Mouse (Mus musculus) heart, embryonic 10.5 days (tissue): ENCODE results near the gene Cryzl2. TPM values are rescaled to one million over a fixed set of nuclear protein-coding genes. Genes with fewer than 3 reads are reported as not detected.

Experiments used
- DNase-seq: peaks from one replicate; pipeline ENCODE4 v3.0.0-alpha.2; 2017; ENCODE audit warnings: low spot score
- H3K27ac ChIP-seq: fragments of 300-500 bp; sonication (generic); 2 replicates; pipeline ENCODE4 v1.5.1; 2016; ENCODE audit warnings: mild to moderate bottlenecking
- H3K27me3 ChIP-seq: fragments of 300-500 bp; sonication (generic); 2 replicates; pipeline ENCODE4 v1.6.1; 2016; ENCODE audit warnings: mild to moderate bottlenecking; ENCODE audit not compliant: poor library complexity, insufficient read depth, severe bottlenecking
- H3K36me3 ChIP-seq: fragments of 300-500 bp; sonication (generic); 2 replicates; pipeline ENCODE4 v1.6.1; 2016; ENCODE audit warnings: mild to moderate bottlenecking, moderate library complexity
- H3K4me1 ChIP-seq: fragments of 300-500 bp; sonication (generic); 2 replicates; pipeline ENCODE4 v1.6.1; 2016; ENCODE audit warnings: mild to moderate bottlenecking
- H3K4me3 ChIP-seq: fragments of 300-500 bp; sonication (generic); 2 replicates; pipeline ENCODE4 v1.5.1; 2016; ENCODE audit warnings: mild to moderate bottlenecking, moderate library complexity
- H3K9me3 ChIP-seq: fragments of 300-500 bp; sonication (generic); 2 replicates; pipeline ENCODE4 v1.6.1; 2016; ENCODE audit warnings: mild to moderate bottlenecking, moderate library complexity
- WGBS: fragments of 180-500 bp; shearing (Covaris S2); methylation state at CpG from one replicate; pipeline ENCODE4 v1.1.7; 2016; 5-methylcytosine and 5-hydroxymethylcytosine counted together
- polyA plus RNA-seq: library from polyadenylated mRNA; unstranded; fragments of >200 nt; fragmentation: Nextera tagmentation; extraction: Ambion mirVana; gene quantifications from 2 replicates; pipeline ENCODE4 v1.2.1, GENCODE M21; 2016

The Cryzl2 gene
- polyA plus RNA-seq, 1 experiment from 2014 or later: 15.1 TPM

- Histone ChIP-seq H3K9me3 (no peaks in the 10 kb centered on the region), H3K4me3 (no peak within 1 kb of the TSS), H3K27me3 (no peaks in the 10 kb centered on the region), H3K27ac (no peak within 1 kb of the TSS), H3K36me3 (no peaks in the 10 kb centered on the region), H3K4me1 (peaks cover 15% of the 10 kb centered on the region)
- WGBS: 40% methylated on average over 5 of the region's 5 CpGs
- DNase-seq: no peak
Measured at GRCm38 (mm10) chr1:157506522-157506921, 48.1 kb downstream of the Cryzl2 start, which contains the start of gene Sec16b. Gene Sec16b (plus strand): TSS chr1:157506728.

DNA sequence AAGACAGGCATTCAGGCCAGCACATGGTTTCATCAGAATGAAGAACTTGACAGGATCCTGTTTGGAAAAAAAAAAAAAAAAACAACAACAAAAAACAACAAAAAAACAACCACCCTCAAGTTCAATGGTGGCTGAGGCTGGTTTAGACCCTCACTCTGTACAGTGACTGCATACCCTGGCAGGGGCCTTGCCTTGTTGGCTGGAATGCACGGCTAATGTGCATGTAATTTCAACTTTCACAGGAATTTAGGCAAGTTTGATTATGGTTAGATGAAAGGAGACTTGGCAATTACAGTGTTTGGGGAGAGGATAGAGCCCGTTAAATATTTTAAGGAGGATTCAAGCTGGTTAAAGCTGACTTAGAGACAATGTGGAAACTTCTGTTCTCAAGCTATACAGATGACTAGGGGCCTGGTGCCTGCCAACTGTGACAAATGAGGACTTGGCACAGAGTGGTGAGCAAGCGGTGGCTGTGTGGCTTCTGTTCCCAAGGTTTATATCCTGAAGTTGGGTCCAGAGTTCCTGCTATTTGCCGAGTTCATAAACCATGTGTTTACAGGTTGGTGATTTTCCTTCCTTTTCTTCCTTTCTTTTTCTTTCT is 48.7 kb downstream of the Cryzl2 start:
- no peaks in the 10 kb centered on the region for H3K9me3 ChIP-seq
- H3K27ac ChIP-seq: no peak overlapping the region
- no peak overlapping the region for H3K4me3 ChIP-seq
- DNase-seq: no peak
- WGBS: 59% methylated on average over 4 of the region's 4 CpGs
- H3K4me1 ChIP-seq: peaks cover 15% of the 10 kb centered on the region
- H3K36me3 ChIP-seq: no peaks in the 10 kb centered on the region
- no peaks in the 10 kb centered on the region for H3K27me3 ChIP-seq

- no peak for DNase-seq
- no peaks in the 10 kb centered on the region for H3K27me3 ChIP-seq
- H3K36me3 ChIP-seq: no peaks in the 10 kb centered on the region
- WGBS: 37% methylated on average over 5 of the region's 5 CpGs
- H3K27ac ChIP-seq: no peak overlapping the region
- no peaks in the 10 kb centered on the region for H3K9me3 ChIP-seq
- H3K4me1 ChIP-seq: peaks cover 17% of the 10 kb centered on the region
- no peak overlapping the region for H3K4me3 ChIP-seq
Measured at GRCm38 (mm10) chr1:157507814-157508213, 49.4 kb downstream of the Cryzl2 start.

GRCm38 (mm10) chr1:157512690-157513448 is 54.5 kb downstream of the Cryzl2 start:
- Histone ChIP-seq H3K27me3 (no peaks in the 10 kb centered on the region), H3K9me3 (no peaks in the 10 kb centered on the region), H3K4me1 (peaks cover 23% of the 10 kb centered on the region), H3K4me3 (no peak overlapping the region), H3K36me3 (no peaks in the 10 kb centered on the region), H3K27ac (no peak overlapping the region)
- no peak for DNase-seq
- 64% methylated on average over 11 of the region's 11 CpGs for WGBS

DNA sequence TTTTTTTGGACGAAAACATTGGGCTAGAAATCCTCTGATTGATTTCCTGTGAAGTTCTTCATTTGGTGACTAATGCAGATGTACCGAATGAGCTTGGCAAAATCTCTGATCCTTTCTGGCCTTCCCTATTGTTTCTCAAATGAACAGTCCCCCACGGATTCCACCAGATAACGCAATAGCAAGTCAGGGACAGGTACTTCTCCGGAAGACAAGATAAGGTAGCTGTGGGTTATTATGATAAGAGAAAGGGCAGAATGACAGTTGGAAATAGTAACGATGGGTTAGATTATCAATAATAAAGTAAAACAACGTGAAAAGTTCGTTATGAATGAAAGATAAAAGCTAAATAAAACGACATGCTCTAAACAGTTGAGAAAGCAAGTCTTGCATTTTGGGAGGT is 55.2 kb downstream of the Cryzl2 start:
- DNase-seq: no peak
- no peak overlapping the region for H3K4me3 ChIP-seq
- no peaks in the 10 kb centered on the region for H3K27me3 ChIP-seq
- no peak overlapping the region for H3K27ac ChIP-seq
- H3K9me3 ChIP-seq: no peaks in the 10 kb centered on the region
- peaks cover 22% of the 10 kb centered on the region for H3K4me1 ChIP-seq
- no peaks in the 10 kb centered on the region for H3K36me3 ChIP-seq
- 50% methylated on average over 9 of the region's 9 CpGs for WGBS

DNA sequence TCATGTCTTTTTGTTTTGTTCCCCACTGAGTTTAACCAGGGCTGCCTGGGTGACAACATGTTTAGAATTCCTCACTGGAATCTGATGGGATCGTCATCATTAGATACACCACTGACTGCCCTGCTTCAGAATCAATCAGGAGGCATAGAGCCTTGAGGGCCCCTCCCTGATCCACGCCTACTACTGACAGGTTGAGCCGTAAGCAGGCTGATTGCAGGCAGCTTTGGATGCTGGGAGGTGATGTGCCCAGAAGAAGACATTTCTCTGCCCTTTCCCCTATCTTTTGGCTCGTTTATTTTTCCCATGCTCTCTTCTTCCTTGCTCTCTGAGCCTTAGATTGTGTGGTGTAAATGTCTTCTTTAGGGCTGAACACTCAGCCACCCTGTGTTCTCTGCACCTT is 55.9 kb downstream of the Cryzl2 start:
- DNase-seq: no peak
- H3K4me1 ChIP-seq: peaks cover 22% of the 10 kb centered on the region
- no peak overlapping the region for H3K4me3 ChIP-seq
- H3K9me3 ChIP-seq: no peaks in the 10 kb centered on the region
- 51% methylated on average over 4 of the region's 4 CpGs for WGBS
- no peaks in the 10 kb centered on the region for H3K27me3 ChIP-seq
- no peak overlapping the region for H3K27ac ChIP-seq
- H3K36me3 ChIP-seq: no peaks in the 10 kb centered on the region

- H3K27ac ChIP-seq: no peak overlapping the region
- DNase-seq: no peak
- H3K4me3 ChIP-seq: no peak overlapping the region
- H3K27me3 ChIP-seq: no peaks in the 10 kb centered on the region
- H3K36me3 ChIP-seq: no peaks in the 10 kb centered on the region
- peaks cover 9% of the 10 kb centered on the region for H3K4me1 ChIP-seq
- 79% methylated on average over 8 of the region's 8 CpGs for WGBS
- no peaks in the 10 kb centered on the region for H3K9me3 ChIP-seq
Measured at GRCm38 (mm10) chr1:157516838-157517808, 58.7 kb downstream of the Cryzl2 start.

DNA sequence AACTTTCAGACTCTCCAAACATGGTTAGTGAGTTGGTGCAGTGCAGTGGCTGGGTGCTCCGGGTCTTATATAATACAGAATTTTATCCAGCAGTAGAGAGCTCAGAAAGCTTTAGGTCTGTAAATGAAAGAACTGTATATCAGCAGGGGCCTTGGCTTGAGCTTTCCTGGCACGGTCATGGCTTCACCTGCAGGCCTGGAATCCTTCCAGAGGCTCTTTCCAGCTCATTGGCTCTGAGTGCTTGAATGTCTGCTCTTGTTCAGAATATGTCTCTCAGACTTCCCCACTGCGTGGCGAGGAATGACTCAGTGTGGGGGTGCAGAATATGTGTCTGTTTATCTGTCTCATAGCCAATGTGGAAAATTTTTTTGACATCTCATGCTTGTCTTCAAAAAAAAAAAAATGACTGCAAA is 59.7 kb downstream of the Cryzl2 start:
- 62% methylated on average over 4 of the region's 4 CpGs for WGBS
- DNase-seq: no peak
- Histone ChIP-seq H3K27ac (no peak overlapping the region), H3K36me3 (no peaks in the 10 kb centered on the region), H3K4me1 (peaks cover 4% of the 10 kb centered on the region; the same call in 1 of the 2 replicates), H3K9me3 (no peaks in the 10 kb centered on the region), H3K27me3 (no peaks in the 10 kb centered on the region), H3K4me3 (no peak overlapping the region)

DNA sequence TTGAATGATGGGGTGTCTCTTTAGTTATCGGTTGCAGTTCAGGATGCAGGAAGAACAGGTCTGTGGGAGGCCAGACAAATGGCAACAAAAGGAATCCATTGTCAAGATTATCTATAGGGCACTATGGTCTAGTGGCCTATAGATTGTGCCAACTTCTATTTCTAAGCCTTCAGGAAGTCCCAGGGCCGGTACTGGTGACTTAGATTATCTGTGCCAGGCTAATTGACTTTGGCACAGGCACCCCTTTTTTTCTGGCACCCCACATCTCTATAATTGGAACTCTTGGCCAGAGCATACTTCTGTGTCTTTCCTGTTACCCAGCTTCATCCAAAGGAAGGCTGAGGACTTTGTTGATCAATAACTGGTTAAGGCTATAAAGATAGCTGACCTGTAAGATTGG is 61.0 kb downstream of the Cryzl2 start:
- H3K27ac ChIP-seq: no peak overlapping the region
- H3K4me3 ChIP-seq: no peak overlapping the region
- 59% methylated on average over 2 of the region's 2 CpGs for WGBS
- H3K4me1 ChIP-seq: 0 out of 2 replicates have a peak, but pooled peaks cover under 1% of the 10 kb centered on the region
- H3K9me3 ChIP-seq: no peaks in the 10 kb centered on the region
- no peaks in the 10 kb centered on the region for H3K27me3 ChIP-seq
- H3K36me3 ChIP-seq: no peaks in the 10 kb centered on the region
- no peak for DNase-seq

- 91% methylated on average over 5 of the region's 5 CpGs for WGBS
- Histone ChIP-seq H3K4me3 (no peak overlapping the region), H3K36me3 (no peaks in the 10 kb centered on the region), H3K27me3 (no peaks in the 10 kb centered on the region), H3K9me3 (no peaks in the 10 kb centered on the region), H3K27ac (no peak overlapping the region), H3K4me1 (0 out of 2 replicates have a peak, but pooled peaks cover 5% of the 10 kb centered on the region)
- DNase-seq: no peak
Measured at GRCm38 (mm10) chr1:157522322-157522721, 63.9 kb downstream of the Cryzl2 start.

DNA sequence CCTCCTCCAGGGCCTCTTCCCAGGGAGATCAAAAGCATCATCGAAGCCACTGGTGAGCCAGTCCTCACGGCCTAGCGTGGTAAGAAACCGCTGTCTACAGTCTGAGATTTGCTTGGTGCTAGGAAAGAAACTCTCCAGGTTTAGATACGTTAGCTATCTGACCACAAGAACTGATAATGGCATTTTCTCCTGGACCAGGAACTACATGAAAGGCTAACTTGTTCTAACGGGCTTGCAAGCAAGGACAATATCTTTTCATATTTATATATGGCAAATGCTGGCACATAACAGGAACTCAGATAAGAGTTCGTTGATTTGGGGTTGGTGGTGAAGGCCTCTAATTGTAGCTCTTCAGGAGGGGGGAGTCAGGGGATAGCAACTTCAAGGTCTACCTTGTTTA is 66.4 kb downstream of the Cryzl2 start:
- no peak for DNase-seq
- no peak overlapping the region for H3K4me3 ChIP-seq
- H3K9me3 ChIP-seq: no peaks in the 10 kb centered on the region
- H3K27me3 ChIP-seq: no peaks in the 10 kb centered on the region
- WGBS: 72% methylated on average over 7 of the region's 7 CpGs
- 0 out of 2 replicates have a peak, but pooled peaks cover 5% of the 10 kb centered on the region for H3K4me1 ChIP-seq
- no peak overlapping the region for H3K27ac ChIP-seq
- no peaks in the 10 kb centered on the region for H3K36me3 ChIP-seq

GRCm38 (mm10) chr1:157525692-157526354 is 67.4 kb downstream of the Cryzl2 start:
- H3K4me1 ChIP-seq: 0 out of 2 replicates have a peak, but pooled peaks cover 5% of the 10 kb centered on the region
- no peak overlapping the region for H3K27ac ChIP-seq
- H3K27me3 ChIP-seq: no peaks in the 10 kb centered on the region
- DNase-seq: no peak
- no peaks in the 10 kb centered on the region for H3K9me3 ChIP-seq
- H3K4me3 ChIP-seq: no peak overlapping the region
- no peaks in the 10 kb centered on the region for H3K36me3 ChIP-seq
- WGBS: 85% methylated on average over 16 of the region's 16 CpGs
